Mouse (Mus musculus): ENCODE data around the gene Epb41l3.

GRCm38 (mm10) chr17:69187794-69188193, 112.3 kb downstream of the Epb41l3 start:
- no peak for TF ChIP-seq CTCF (IDR thresholded peaks at IDR 0.05; ENCODE audit: low read depth, low read length)
- TF ChIP-seq POLR2A (IDR thresholded peaks at IDR 0.05; ENCODE audit: borderline replicate concordance, low read depth, low read length), result no peak

Data from bone marrow macrophage, adult 2 months (primary cell).